Mouse (Mus musculus): ENCODE results near the gene Rfx4.
A peak's percentile ranks its signal among the peaks of the same experiment; 100 is the strongest.

Rfx4 gene

GRCm38 (mm10) chr10:84758483-84759431, 2.9 kb downstream of the Rfx4 start:
- no peak for DNase-seq

- DNase-seq: no peak
These were observed 3.8 kb downstream of the Rfx4 start for GRCm38 (mm10) chr10:84759511-84760117.

- DNase-seq: no peak
These were observed 4.6 kb downstream of the Rfx4 start for GRCm38 (mm10) chr10:84760118-84761111.

GRCm38 (mm10) chr10:84768766-84769165, 12.9 kb downstream of the Rfx4 start:
- no peak for DNase-seq

- peak; percentile 73 for DNase-seq
These were observed 16.7 kb downstream of the Rfx4 start for GRCm38 (mm10) chr10:84772380-84773130.

- DNase-seq: no peak
These were observed 18.0 kb downstream of the Rfx4 start for GRCm38 (mm10) chr10:84773889-84774288.

DNA sequence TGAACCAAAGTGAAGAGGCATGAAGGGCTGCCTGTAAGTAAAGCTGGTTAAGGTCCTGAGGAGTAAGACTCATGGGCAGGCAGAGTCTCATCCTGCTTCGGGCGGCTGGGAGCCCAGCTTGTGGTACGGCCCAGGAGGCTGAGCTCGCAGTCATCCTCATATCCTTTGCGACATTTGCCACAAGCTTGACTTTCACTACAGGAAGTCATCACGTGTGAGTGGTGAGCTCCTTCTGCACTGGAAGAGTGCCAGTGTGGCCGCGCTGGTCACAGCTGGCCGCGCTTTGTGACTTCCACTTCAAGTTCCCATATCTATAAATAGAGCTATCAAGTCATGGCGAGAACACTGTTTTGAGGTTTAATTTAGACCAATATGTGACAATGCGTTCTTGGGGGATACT, 18.7 kb downstream of the Rfx4 start:
- DNase-seq: no peak

GRCm38 (mm10) chr10:84777109-84777508, 21.2 kb downstream of the Rfx4 start:
- DNase-seq: no peak

- no peak for DNase-seq
These were observed 22.1 kb downstream of the Rfx4 start for GRCm38 (mm10) chr10:84777974-84778373.

- DNase-seq: no peak
These were observed 25.0 kb downstream of the Rfx4 start for GRCm38 (mm10) chr10:84780828-84781227.

DNA sequence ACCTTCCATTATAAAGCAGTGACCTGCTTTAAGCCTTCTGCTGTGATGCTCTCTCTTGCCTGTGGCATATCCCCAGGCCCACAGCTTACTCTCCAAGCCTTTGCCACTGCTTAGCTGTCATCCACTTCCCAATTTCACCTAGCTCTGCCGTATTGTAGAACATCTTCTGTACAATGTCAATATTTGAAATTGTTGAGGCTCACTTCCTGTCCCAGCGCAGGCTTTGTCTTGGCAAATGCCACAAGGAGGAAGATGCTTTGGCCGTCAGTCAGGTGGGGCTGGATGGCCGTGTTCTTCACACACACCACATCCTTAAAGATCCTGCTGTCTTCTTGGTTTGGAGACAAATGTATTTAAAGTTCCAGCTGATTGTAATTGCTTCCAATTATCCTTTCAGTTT, 29.5 kb downstream of the Rfx4 start:
- no peak for DNase-seq

GRCm38 (mm10) chr10:84790323-84790722, 34.5 kb downstream of the Rfx4 start:
- DNase-seq: no peak

DNA sequence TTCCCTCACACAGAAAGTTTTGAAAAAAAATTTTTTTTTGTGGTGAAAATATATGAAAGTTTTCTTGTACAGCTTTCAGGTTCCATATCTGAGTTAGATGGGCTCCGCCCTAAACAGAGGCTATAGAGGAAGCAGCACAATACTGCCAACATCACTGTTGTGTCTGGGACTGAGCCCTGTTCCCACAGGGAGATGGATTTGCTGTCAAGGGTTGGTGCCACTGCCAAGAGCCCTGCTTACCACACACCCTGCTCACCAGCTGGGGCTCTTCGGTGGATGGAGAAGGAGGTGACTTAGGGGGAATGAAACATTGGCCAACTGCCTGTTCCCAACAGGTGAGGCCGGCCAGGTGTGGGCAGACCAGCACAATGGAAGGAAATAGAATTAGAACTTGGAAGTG, 35.3 kb downstream of the Rfx4 start:
- no peak for DNase-seq

DNA sequence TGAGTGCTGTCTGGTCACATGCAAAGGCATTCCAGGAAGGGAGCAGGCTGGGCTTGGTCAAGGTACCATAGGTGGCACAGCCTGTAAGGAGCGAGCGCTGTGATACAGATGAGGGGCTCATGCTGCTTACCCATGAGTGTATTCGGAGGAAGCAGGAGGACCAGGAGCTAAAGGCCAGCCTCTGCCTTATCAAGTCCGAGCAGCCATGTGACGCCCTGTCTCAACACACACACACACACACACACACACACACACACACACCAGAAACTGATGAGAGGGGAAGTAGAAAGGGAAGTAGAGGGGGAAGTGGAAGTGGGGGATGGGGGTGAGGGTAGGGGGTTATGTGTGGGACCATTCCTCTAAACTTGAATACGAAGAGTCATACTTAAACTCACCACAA, 45.7 kb downstream of the Rfx4 start:
- no peak for DNase-seq

DNA sequence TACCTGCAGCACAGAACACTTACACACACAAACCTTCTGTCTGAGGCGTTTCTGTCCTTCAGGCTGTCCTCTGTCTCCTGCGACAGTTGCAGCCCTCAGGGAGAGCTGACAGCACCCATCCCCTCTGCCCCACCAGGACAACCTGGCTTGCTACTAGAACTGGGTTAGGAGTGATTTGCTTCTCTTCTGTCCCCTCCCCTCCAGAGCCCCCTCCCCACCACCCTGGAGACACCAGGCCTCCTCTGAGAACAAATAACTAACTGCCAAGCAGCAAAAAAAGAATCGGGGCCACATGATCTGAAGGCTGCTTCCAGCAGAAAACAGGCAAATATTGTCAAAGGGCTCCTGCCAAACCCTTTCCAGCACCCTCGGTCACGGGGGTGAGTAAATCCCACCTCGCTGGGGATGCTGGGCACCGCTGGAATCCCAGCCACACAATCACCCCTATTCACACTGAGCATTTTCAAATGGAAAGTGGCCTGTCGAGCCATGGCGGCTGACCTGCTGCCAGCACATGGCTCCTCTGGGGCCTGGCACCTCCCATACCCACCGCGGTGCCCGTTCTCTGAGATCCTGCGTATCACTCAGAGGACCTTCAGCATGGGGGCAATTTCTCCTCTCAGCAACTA, 47.5 kb downstream of the Rfx4 start:
- DNase-seq: peak; percentile 14

DNA sequence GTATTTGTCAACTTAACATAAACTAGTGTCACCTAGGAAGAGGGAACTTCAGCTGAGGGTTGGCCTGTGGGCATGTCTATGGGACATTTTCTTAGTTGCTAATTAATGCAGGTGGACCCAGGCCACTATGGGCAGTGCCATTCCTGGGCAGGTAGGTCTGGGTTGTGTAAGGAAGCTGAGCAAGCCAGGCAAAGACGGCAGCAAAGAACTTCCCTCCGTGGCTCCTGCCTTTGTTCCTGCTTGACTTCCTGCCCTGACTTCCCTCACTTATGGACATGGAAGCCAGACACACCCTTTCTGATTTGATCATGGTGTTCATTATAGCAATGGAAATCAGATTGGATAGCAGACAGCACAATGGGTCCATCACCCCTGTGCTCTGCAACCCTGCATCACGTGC, 49.7 kb downstream of the Rfx4 start:
- DNase-seq: no peak

DNA sequence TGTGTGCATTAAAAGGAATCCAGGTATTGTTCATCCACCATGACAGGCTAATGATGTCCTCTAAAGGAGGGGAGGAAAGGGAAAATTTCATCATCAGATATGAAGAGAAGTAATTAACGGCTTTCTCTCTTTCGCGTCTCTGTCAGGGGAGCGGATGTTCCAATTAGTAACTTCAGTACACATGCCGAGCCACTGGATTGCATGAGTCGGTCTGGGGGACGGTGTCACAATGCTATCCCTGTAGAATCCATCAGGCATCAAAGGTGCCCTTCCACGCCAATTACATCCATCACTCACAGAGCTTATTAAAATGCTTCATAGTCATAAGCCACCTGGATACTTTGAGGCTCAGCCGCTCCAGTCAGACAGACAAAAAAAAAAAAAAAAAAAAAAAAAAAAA, 51.3 kb downstream of the Rfx4 start:
- DNase-seq: no peak

DNA sequence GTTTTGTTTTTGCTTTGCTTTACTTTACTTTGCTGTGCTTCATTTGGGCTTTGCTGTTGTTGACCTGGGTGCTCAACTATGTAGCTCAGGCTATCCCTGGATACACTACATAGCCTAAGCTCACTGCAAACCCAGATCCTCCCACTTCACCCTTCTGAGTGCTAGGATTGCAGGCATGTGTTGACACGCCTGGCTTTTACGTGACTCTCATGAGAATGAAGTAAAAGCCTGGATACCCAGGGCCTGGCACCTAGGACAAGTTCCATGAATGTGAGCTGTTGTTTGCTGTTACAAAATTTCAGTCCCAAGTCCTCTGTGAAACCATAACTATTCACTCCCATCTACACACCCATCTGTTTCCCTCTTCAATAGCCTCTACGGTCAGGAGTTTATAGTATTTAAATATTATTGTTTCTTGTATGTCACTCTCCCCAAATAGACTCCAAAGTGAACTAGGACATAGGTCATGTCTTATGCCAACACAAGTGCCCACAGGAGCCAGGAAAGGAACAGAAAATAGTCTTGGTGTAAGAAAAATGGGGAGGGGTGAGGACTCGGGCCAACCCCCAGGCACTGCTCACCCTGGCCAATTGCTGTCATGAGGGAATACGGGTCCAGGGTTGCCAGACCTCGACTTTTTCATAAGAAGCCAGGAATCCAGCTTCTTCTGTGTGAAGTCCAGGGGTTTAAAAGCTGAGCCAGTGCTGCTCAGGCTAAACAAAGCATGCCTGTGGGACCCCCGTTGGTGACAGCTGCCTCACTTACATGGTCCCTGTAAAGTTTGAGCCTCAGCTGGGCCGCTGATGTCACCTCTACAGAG, 54.4 kb downstream of the Rfx4 start:
- no peak for DNase-seq

GRCm38 (mm10) chr10:84811171-84811912, 55.5 kb downstream of the Rfx4 start:
- peak; percentile 11 for DNase-seq

DNA sequence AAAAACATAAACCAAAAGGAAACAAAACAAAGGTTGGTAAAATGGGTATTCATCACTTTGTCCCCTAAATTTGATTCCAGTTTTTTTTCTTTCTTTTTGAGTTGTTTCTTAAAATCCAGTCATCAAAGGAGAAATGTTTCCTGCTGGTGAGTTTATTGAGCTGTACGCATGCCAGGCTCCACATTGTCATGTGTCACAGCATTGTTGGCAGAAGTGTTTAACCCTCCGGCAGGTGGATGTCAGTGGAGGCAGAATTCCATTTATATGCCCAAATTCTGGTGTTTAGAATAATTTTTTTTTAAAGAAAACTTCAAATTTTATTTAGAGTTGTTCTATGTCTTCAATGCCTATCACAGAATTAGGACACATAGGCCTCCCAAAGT, 56.0 kb downstream of the Rfx4 start:
- DNase-seq: peak; percentile 34

Measured in cerebellum, adult 9-10 months (tissue).